Mouse (Mus musculus) limb, embryonic 14.5 days (tissue): Measurements from ENCODE around the gene Amot. TPM values are rescaled to one million over a fixed set of nuclear protein-coding genes. Genes with fewer than 3 reads are reported as not detected.

Experiments
- ATAC-seq: fragments of 200-750 bp; cut with Nextera tagmentation; 2 replicates; pipeline ENCODE4 v1.8.0; 2017; ENCODE audit warnings: low read depth, moderate number of reproducible peaks, moderate TSS enrichment; ENCODE audit not compliant: low FRiP score
- DNase-seq: peaks from one replicate; pipeline ENCODE4 v3.0.0-alpha.2; 2015; ENCODE audit warnings: low spot score
- H3K27ac ChIP-seq: fragments of 300-500 bp; sonication (generic); replicated peaks from 2 replicates; pipeline ENCODE4 v1.5.1; 2014; ENCODE audit warnings: low read depth, mild to moderate bottlenecking, low read length, moderate library complexity, mixed read lengths
- H3K27me3 ChIP-seq: fragments of 300-500 bp; sonication (generic); 2 replicates; pipeline ENCODE4 v1.6.1; 2014; ENCODE audit warnings: low read length, mixed read lengths; ENCODE audit not compliant: control insufficient read depth, insufficient read depth
- H3K36me3 ChIP-seq: fragments of 300-500 bp; sonication (generic); 2 replicates; pipeline ENCODE4 v1.6.1; 2014; ENCODE audit warnings: mild to moderate bottlenecking, low read length, moderate library complexity, mixed read lengths; ENCODE audit not compliant: control insufficient read depth, insufficient read depth
- H3K4me1 ChIP-seq: fragments of 300-500 bp; sonication (generic); 2 replicates; pipeline ENCODE4 v1.6.1; 2014; ENCODE audit warnings: antibody characterized with exemption, low read length, mixed read lengths; ENCODE audit not compliant: control insufficient read depth, insufficient read depth
- H3K4me2 ChIP-seq: fragments of 300-500 bp; sonication (generic); replicated peaks from 2 replicates; pipeline ENCODE4 v1.6.1; 2014; ENCODE audit warnings: low read depth, mild to moderate bottlenecking, low read length, moderate library complexity; ENCODE audit not compliant: severe bottlenecking
- H3K4me3 ChIP-seq: fragments of 300-500 bp; sonication (generic); replicated peaks from 2 replicates; pipeline ENCODE4 v1.5.1; 2014; ENCODE audit warnings: low read length
- H3K9ac ChIP-seq: fragments of 300-500 bp; sonication (generic); 2 replicates; pipeline ENCODE4 v1.6.1; 2014; ENCODE audit warnings: mild to moderate bottlenecking, low read depth, low read length, moderate library complexity; ENCODE audit not compliant: severe bottlenecking
- H3K9me3 ChIP-seq: fragments of 300-500 bp; sonication (generic); 2 replicates; pipeline ENCODE4 v1.6.1; 2016; ENCODE audit warnings: low read length; ENCODE audit not compliant: control insufficient read depth
- POLR2A ChIP-seq: fragments of 200-500 bp; IDR thresholded peaks from 2 replicates; pipeline ENCODE4 v1.8.0; 2012; ENCODE audit warnings: inconsistent platforms, mild to moderate bottlenecking, moderate library complexity, borderline replicate concordance; ENCODE audit not compliant: insufficient read depth, insufficient read length; ENCODE audit errors: extremely low read depth
- WGBS: fragments of 180-500 bp; shearing (Covaris S2); extraction: QIAGEN DNeasy Blood & Tissue Kit; methylation state at CpG from one replicate; pipeline ENCODE4 v1.1.7; 2014; 5-methylcytosine and 5-hydroxymethylcytosine counted together
- polyA plus RNA-seq, 2 experiments: library from polyadenylated mRNA; depleted of rRNA in 1 of 2; stranded (reverse) in 1 of 2; unstranded in 1 of 2; fragments of >200 nt; fragmentation: Nextera tagmentation in 1 of 2; extraction: Ambion mirVana in 1 of 2; gene quantifications; 2 replicates each; pipeline versions ENCODE4 v1.2.1 to v1.2.3; 2012 to 2014

Amot gene
- polyA plus RNA-seq (2012; rRNA removed) (54.0 and 76.4 TPM in 2 replicates), polyA plus RNA-seq (2014; fragmentation: Nextera tagmentation; extraction: Ambion mirVana) (29.7 and 35.5 TPM in 2 replicates)

GRCm38 (mm10) chrX:145504717-145505415, at the start of gene Amot:
Gene Amot (minus strand): TSS chrX:145505181.
- peak within 1 kb of the TSS; percentile 54 for H3K4me3 ChIP-seq
- H3K27me3 ChIP-seq: no peaks in the 10 kb centered on the region
- WGBS: 20% methylated on average over 33 of the region's 34 CpGs
- DNase-seq: peak; percentile 79
- no peaks in the 10 kb centered on the region; the same call in 1 of the 2 replicates for H3K4me1 ChIP-seq
- H3K4me2 ChIP-seq: peak within 1 kb of the TSS; percentile 58
- no peaks in the 10 kb centered on the region for H3K9me3 ChIP-seq
- H3K9ac ChIP-seq: peak within 1 kb of the TSS; percentile 63
- peak within 1 kb of the TSS; percentile 71 for H3K27ac ChIP-seq
- TF ChIP-seq POLR2A: no peak
- H3K36me3 ChIP-seq: no peaks in the 10 kb centered on the region
- peak; percentile 92 for ATAC-seq

- H3K27ac ChIP-seq: no peak overlapping the region
- no peaks in the 10 kb centered on the region for H3K27me3 ChIP-seq
- H3K4me3 ChIP-seq: no peak overlapping the region
- no peaks in the 10 kb centered on the region for H3K9me3 ChIP-seq
- no peaks in the 10 kb centered on the region for H3K4me1 ChIP-seq
- no peak for DNase-seq
- H3K4me2 ChIP-seq: no peak overlapping the region
- ATAC-seq: no peak
- no peak overlapping the region for H3K9ac ChIP-seq
- H3K36me3 ChIP-seq: no peaks in the 10 kb centered on the region
- no peak for TF ChIP-seq POLR2A
- 80% methylated on average over 3 of the region's 3 CpGs for WGBS
Measured at GRCm38 (mm10) chrX:145545060-145545459, 40.1 kb upstream of the Amot start.

- DNase-seq: no peak
- Histone ChIP-seq H3K27me3 (no peaks in the 10 kb centered on the region), H3K4me1 (no peaks in the 10 kb centered on the region), H3K9ac (no peak overlapping the region), H3K4me2 (no peak overlapping the region), H3K4me3 (no peak overlapping the region), H3K27ac (no peak overlapping the region), H3K9me3 (no peaks in the 10 kb centered on the region), H3K36me3 (no peaks in the 10 kb centered on the region)
- ATAC-seq: no peak
- no peak for TF ChIP-seq POLR2A
- 60% methylated on average over 4 of the region's 4 CpGs for WGBS
Measured at GRCm38 (mm10) chrX:145543602-145544490, 38.9 kb upstream of the Amot start.

- WGBS: 81% methylated on average over 1 of the region's 1 CpGs
- Histone ChIP-seq H3K9ac (no peak overlapping the region), H3K4me3 (no peak overlapping the region), H3K36me3 (no peaks in the 10 kb centered on the region), H3K4me2 (no peak overlapping the region), H3K4me1 (no peaks in the 10 kb centered on the region), H3K27ac (no peak overlapping the region), H3K9me3 (no peaks in the 10 kb centered on the region), H3K27me3 (no peaks in the 10 kb centered on the region)
- DNase-seq: no peak
- no peak for ATAC-seq
- TF ChIP-seq POLR2A: no peak
Measured at GRCm38 (mm10) chrX:145541050-145541449, 36.1 kb upstream of the Amot start.

GRCm38 (mm10) chrX:145540321-145540720, 35.3 kb upstream of the Amot start:
- no peak for DNase-seq
- Histone ChIP-seq H3K9me3 (no peaks in the 10 kb centered on the region), H3K27ac (no peak overlapping the region), H3K4me1 (no peaks in the 10 kb centered on the region), H3K4me3 (no peak overlapping the region), H3K36me3 (no peaks in the 10 kb centered on the region), H3K9ac (no peak overlapping the region), H3K27me3 (no peaks in the 10 kb centered on the region), H3K4me2 (no peak overlapping the region)
- ATAC-seq: no peak
- no peak for TF ChIP-seq POLR2A
- WGBS: 83% methylated on average over 1 of the region's 1 CpGs
